Mouse (Mus musculus) embryonic stem cell, embryonic (primary cell): ENCODE results near the gene Rxfp1.

ENCODE experiments used
- CTCF ChIA-PET, 4 experiments: fragments of 300-600 bp in 2 of 4; fragments of 350-600 bp in 2 of 4; sonication (Branson Sonifier 250); formaldehyde crosslinking; loops; one replicate each; lab custom pipeline; 2022; ENCODE audit warnings: inconsistent platforms in 2 of 4; lab: Charles Lee
- POLR2A ChIA-PET, 4 experiments: fragments of 300-600 bp in 2 of 4; fragments of 350-600 bp in 2 of 4; sonication (Branson Sonifier 250); formaldehyde crosslinking; loops; one replicate each; lab custom pipeline; 2022; ENCODE audit warnings: antibody characterized with exemption in 4 of 4, inconsistent platforms in 1 of 4; lab: Charles Lee

The Rxfp1 gene

GRCm38 (mm10) chr3:79682351-79683132, 55.1 kb downstream of the Rxfp1 start:
- ChIA-PET CTCF (interaction anchor here (0.6 to 1.9 kb wide), 7 partner anchors 8 to 126 kb away, joined by 3 to 11 read pairs (median 4); partner anchors contain the start of gene Rxfp1 (in 1 of the 4)), POLR2A (interaction anchor here in 1 of 4 experiments (0.6 to 0.8 kb wide), 2 partner anchors 46 to 694 kb away, joined by 4 read pairs; no protein-coding TSS in a partner anchor)

- CTCF ChIA-PET: interaction anchor here in 1 of 4 experiments (0.5 kb wide), 1 partner anchor 48 kb away, joined by 3 read pairs; no protein-coding TSS in a partner anchor
- POLR2A ChIA-PET: no interaction called here
Observed at GRCm38 (mm10) chr3:79676411-79676810, 61.3 kb downstream of the Rxfp1 start.

- CTCF ChIA-PET: interaction anchor here (0.5 to 4.9 kb wide), 15 partner anchors 8 to 725 kb away, joined by 3 to 44 read pairs (median 5); partner anchors contain the start of gene 4930579G24Rik (in 1 of the 4)
- POLR2A ChIA-PET: interaction anchor here in 2 of 4 experiments (1.0 to 1.7 kb wide), 4 partner anchors 44 to 139 kb away, joined by 3 to 5 read pairs (median 4); partner anchors contain the start of genes 4930579G24Rik (in 1 of the 2), Etfdh (in 1 of the 2) and Fnip2 (in 1 of the 2)
Observed at GRCm38 (mm10) chr3:79674641-79675040, 63.0 kb downstream of the Rxfp1 start.

DNA sequence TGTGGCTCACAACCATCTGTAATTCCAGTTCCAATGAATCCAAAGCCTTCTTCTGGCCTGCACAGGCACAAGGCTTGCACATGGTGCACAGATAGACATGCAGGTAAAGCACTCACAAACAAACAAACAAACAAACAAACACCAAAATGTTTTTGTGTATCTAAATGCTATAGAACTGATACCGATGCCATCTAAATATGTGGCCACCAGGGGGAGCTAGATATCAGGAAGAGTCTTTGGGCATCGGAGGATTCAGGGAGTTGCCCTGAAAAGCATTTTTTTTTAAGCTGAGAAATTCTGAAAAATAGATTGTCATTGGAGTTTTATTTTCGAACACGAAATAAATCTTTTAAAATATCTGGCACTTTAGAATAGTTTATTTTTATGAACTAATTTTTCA, 64.6 kb downstream of the Rxfp1 start:
- POLR2A ChIA-PET: interaction anchor here in 2 of 4 experiments (0.6 to 1.8 kb wide), 4 partner anchors 18 to 136 kb away, joined by 3 to 5 read pairs (median 3); no protein-coding TSS in a partner anchor
- CTCF ChIA-PET: interaction anchor here (0.5 to 4.9 kb wide), 42 partner anchors 8 to 948 kb away, joined by 3 to 44 read pairs (median 4); partner anchors contain the start of genes 4930579G24Rik (in 2 of the 4), Etfdh (in 1 of the 4) and Fam198b (in 1 of the 4)

DNA sequence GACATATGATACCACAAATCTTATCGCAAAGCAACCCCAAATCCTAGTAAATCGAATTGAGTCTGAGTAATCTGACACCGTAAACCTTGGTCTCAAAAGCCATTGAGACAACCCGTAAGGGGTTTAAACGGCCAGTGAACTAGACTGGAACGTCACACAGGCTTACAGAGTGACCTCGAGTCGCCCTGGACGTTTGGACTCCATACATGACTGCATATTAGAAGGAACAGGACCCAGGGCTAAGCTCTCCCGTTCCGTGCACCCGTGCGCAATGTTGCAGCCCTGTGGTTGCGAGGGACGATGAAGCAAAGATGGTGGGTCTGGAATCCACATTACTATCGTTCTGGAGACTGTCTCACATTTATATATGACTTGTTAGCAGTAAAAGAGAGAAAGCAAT, 65.5 kb downstream of the Rxfp1 start:
- ChIA-PET CTCF (interaction anchor here (0.5 to 4.9 kb wide), 22 partner anchors 7 to 513 kb away, joined by 3 to 44 read pairs (median 4); partner anchors contain the start of genes 4930579G24Rik (in 2 of the 4), Etfdh (in 1 of the 4) and Fam198b (in 1 of the 4)), POLR2A (interaction anchor here in 1 of 4 experiments (0.6 to 1.8 kb wide), 2 partner anchors 20 to 137 kb away, joined by 3 to 5 read pairs; no protein-coding TSS in a partner anchor)

GRCm38 (mm10) chr3:79670556-79670955, 67.1 kb downstream of the Rxfp1 start:
- ChIA-PET CTCF (interaction anchor here in 2 of 4 experiments (1.1 to 4.9 kb wide), 2 partner anchors 139 to 722 kb away, joined by 3 to 44 read pairs; no protein-coding TSS in a partner anchor), POLR2A (interaction anchor here in 1 of 4 experiments (0.9 kb wide), 1 partner anchor 1432 kb away, joined by 4 read pairs; no protein-coding TSS in a partner anchor)

DNA sequence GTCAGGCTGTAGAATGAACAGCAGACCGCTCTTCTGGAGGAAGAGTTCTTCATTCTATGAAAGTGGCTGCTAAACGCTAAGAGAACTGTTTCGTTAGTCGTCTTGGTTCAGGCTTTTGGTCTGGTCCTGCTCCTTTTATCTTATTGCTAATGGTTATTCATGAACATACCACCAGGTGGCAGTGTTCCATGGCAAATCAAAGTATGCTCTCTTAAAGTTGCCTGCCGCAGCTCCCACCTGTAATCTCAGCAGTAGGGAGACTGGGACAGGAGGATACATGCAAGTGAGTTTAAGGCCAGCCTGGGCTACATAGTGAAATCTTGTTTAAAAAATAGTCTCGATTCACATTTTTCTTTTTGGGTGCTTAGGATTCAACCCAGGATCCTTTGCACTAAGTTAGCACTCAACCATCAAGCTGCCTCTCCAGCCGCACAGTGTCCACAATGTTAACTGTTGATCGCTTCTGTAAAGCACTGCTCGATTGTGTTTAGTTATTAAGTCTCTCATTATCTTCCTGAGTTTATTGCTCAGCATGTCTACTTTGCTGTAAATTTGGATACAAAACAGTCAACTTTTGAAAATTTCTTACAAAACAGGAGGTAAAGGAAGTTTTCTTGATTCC, 72.8 kb downstream of the Rxfp1 start:
- CTCF ChIA-PET: interaction anchor here (0.5 to 2.4 kb wide), 30 partner anchors 8 to 648 kb away, joined by 3 to 25 read pairs (median 4); no protein-coding TSS in a partner anchor
- POLR2A ChIA-PET: interaction anchor here in 1 of 4 experiments (1.2 kb wide), 1 partner anchor 36 kb away, joined by 3 read pairs; the partner anchor contains the start of genes 4930579G24Rik and Etfdh

DNA sequence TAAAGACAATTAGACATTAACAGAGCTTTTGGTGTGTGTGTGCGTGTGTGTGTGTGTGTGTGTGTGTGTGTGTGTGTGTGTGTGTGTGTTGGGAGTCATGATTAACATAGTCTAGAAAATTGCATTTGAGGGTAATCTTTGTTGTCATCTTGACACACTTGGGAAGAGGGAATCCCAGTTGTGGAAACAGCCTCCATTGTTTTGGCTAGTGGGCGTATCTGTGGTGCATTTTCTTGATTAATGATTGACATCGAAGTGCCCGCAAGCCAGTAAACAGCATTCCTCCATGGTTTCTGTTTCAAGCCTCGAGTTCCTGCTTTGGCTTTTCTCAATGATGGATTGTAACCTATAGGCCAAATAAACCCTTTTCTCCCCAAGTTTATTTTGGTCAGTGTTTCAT, 81.0 kb downstream of the Rxfp1 start:
- CTCF ChIA-PET: interaction anchor here in 1 of 4 experiments (0.6 kb wide), 1 partner anchor 17 kb away, joined by 5 read pairs; no protein-coding TSS in a partner anchor
- POLR2A ChIA-PET: interaction anchor here in 2 of 4 experiments (0.6 kb wide), 2 partner anchors 194 to 1690 kb away, joined by 3 read pairs; no protein-coding TSS in a partner anchor

DNA sequence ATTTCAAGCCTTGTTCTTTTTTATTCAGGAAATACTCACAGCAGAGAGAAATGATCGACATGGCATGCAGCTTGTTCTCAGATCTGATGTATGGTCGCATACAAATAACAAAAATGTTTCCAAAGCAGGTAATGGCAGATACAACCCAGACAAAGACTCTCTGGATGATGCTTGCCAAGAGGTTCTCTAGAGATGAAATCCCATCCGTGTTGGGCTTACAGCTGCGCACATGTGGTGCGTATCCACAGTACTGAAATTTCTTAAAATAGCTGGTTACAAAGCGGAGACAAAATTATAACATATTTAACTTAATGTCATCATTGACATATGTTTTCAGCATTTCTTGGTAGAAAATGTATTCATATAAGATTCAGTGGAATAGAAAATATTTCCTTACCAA, 85.6 kb downstream of the Rxfp1 start:
- POLR2A ChIA-PET: interaction anchor here in 1 of 4 experiments (0.6 kb wide), 1 partner anchor 20 kb away, joined by 3 read pairs; no protein-coding TSS in a partner anchor
- CTCF ChIA-PET: interaction anchor here in 2 of 4 experiments (0.7 to 2.8 kb wide), 2 partner anchors 12 to 520 kb away, joined by 3 to 7 read pairs; no protein-coding TSS in a partner anchor

DNA sequence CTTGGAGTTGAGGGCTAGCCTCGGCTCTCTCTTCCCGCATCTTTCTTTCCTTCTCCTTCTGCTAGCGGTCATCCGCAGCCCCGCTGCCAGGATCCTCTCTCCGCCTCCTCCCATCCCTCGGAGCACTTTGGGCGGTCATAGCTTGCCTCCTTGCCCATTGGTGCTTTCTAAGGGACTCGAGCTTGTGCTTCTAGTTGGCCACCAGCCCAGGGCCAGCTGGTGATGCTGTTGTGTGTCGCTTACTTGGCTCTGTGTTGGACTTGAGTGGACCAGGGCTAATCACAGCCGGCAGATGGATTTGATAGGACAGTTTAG, 108.3 kb downstream of the Rxfp1 start, which contains the start of gene Etfdh:
Gene Etfdh (minus strand): TSS at position 85 of the 315 bp plus-strand sequence.
- CTCF ChIA-PET: interaction anchor here (0.6 to 2.4 kb wide), 11 partner anchors 10 to 1173 kb away, joined by 3 to 8 read pairs (median 4); partner anchors contain the start of gene Gria2 (in 1 of the 4)
- POLR2A ChIA-PET: interaction anchor here (0.6 to 2.8 kb wide), 46 partner anchors 12 to 558 kb away, joined by 3 to 31 read pairs (median 3); partner anchors contain the start of genes Fnip2 (in 2 of the 4), Ppid (in 2 of the 4) and Rapgef2 (in 1 of the 4)

DNA sequence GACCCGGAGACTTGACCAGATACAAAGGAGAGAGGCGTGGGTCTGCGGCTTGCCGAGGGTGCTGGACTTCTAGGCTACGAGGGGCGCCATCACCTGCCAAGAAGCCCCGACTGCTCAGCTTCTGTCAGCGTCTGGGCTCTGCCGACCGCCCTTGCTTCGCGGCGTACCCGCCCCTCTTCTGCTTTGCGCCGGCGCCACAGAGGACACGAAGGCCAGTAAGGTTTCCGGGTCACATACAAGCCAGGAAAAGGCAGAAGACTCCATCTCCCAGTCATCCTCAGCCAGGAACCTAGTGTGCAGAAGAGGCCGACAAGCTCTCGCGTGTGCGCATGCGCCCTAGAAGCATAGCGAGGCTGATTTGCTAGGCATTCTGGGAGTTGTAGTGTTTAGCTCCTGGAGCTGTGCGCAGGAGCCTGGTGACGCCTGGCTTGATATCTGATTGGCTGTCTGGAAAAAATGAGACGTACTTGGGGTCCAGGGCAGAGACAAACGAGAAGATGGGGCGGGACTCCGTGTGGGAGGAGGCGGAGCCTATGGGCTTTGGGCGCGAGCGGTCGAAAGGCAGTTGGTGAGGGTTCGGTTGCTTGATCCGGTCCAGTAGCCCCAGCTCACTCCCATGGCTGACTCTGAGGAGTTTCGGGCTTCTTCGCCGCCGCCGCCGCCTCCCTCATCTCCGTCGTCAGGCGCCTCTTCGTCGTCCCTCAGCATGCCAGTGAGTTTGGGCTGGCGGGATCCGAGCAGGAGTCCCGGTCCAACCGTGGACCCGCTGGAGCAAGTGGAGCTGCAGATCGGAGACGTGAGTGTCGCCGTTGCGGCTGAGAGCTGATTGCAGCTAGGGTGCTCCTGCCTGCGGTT, 108.9 kb downstream of the Rxfp1 start, which contains the start of gene 4930579G24Rik:
Gene 4930579G24Rik (plus strand): TSS at position 519 of the 855 bp plus-strand sequence.
- CTCF ChIA-PET: interaction anchor here (0.6 to 2.4 kb wide), 14 partner anchors 10 to 1174 kb away, joined by 3 to 8 read pairs (median 4); partner anchors contain the start of gene Gria2 (in 1 of the 4)
- POLR2A ChIA-PET: interaction anchor here (0.6 to 2.8 kb wide), 52 partner anchors 12 to 557 kb away, joined by 3 to 31 read pairs (median 3); partner anchors contain the start of genes Fnip2 (in 2 of the 4), Ppid (in 2 of the 4) and Rapgef2 (in 1 of the 4)

DNA sequence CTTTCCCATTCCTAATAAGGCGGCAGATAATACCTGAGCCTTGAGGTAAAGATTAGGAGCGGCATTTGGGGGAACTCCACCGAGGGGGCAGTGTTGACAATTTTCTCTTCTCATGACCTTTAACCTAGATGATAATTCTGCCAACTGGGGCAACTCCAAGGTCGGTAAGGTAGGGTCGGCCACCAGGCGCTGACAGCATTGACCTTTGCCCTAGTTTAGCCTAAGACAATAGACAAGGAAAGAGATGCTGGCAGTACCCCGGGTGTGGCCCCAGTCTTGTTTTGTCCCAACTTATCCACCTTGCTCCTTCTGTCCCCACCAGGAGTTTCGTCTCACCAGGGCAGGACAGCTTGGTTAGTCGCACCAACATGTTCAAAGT, 109.5 kb downstream of the Rxfp1 start:
- ChIA-PET CTCF (interaction anchor here in 2 of 4 experiments (0.6 to 2.4 kb wide), 7 partner anchors 41 to 426 kb away, joined by 3 to 8 read pairs (median 4); no protein-coding TSS in a partner anchor), POLR2A (interaction anchor here in 3 of 4 experiments (0.9 to 2.8 kb wide), 29 partner anchors 13 to 409 kb away, joined by 3 to 31 read pairs (median 5); partner anchors contain the start of genes Fnip2 (in 2 of the 3), Ppid (in 2 of the 3) and Rapgef2 (in 1 of the 3))

- POLR2A ChIA-PET: interaction anchor here in 3 of 4 experiments (0.9 to 2.8 kb wide), 14 partner anchors 15 to 406 kb away, joined by 3 to 31 read pairs (median 6); partner anchors contain the start of genes Fnip2 (in 2 of the 3) and Ppid (in 2 of the 3)
- CTCF ChIA-PET: interaction anchor here in 3 of 4 experiments (0.7 to 2.4 kb wide), 4 partner anchors 41 to 679 kb away, joined by 3 to 8 read pairs (median 3); no protein-coding TSS in a partner anchor
Observed at GRCm38 (mm10) chr3:79627484-79628181, 110.0 kb downstream of the Rxfp1 start.

DNA sequence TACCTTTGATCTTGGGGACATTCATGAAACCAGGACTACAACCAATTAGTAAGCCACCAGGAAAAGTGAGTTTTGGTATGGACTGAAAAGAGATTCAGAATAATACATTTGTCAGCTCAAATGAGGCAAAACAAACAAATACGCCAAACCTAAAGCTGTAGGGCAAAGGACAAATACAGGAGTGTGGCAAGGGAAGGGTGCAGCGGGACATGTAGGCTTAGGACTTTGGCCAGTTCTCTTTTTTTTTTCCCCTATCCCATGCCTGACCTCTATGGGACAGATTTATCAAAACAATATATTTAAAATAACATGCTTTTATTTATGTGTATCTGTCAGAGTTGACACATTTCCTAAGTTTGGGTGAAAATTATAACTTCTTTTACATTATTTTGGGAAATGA, 127.8 kb downstream of the Rxfp1 start:
- ChIA-PET POLR2A (interaction anchor here in 1 of 4 experiments (1.4 kb wide), 1 partner anchor 15 kb away, joined by 3 read pairs; no protein-coding TSS in a partner anchor), CTCF (interaction anchor here in 2 of 4 experiments (0.6 to 1.0 kb wide), 2 partner anchors 23 to 173 kb away, joined by 3 to 4 read pairs; no protein-coding TSS in a partner anchor)

- CTCF ChIA-PET: interaction anchor here in 1 of 4 experiments (1.2 kb wide), 1 partner anchor 9 kb away, joined by 6 read pairs; no protein-coding TSS in a partner anchor
Observed at GRCm38 (mm10) chr3:79595468-79595867, 142.2 kb downstream of the Rxfp1 start.

More at GRCm38 (mm10) chr3:79595468-79595867, 142.2 kb downstream of the Rxfp1 start:
- POLR2A ChIA-PET: interaction anchor here in 1 of 4 experiments (0.9 to 2.0 kb wide), 6 partner anchors 9 to 64 kb away, joined by 3 to 9 read pairs (median 3); partner anchors contain the start of gene Fnip2
